Mouse (Mus musculus) hematopoietic stem cell, adult 5-6 weeks (primary cell): ENCODE measurements around the gene Aimp2. TPM values are rescaled to one million over a fixed set of nuclear protein-coding genes. Genes with fewer than 3 reads are reported as not detected.

Source experiments
- ATAC-seq, 2 experiments: fragments of 125-278 bp in 1 of 2; replicated peaks in 1 of 2; 2 replicates each; pipeline ENCODE4 v1.8.0; 2016 to 2017; ENCODE audit warnings: inconsistent platforms in 2 of 2, mild to moderate bottlenecking in 2 of 2, moderate number of reproducible peaks in 2 of 2, low read depth in 1 of 2, moderate TSS enrichment in 1 of 2; ENCODE audit not compliant: low FRiP score in 2 of 2, poor library complexity in 2 of 2, severe bottlenecking in 2 of 2, insufficient read depth in 1 of 2, low TSS enrichment in 1 of 2
- total RNA-seq: library from RNA; stranded (forward); fragments of 172-1452, 232-1000 nt; gene quantifications from 2 replicates; pipeline ENCODE4 v1.2.3, GENCODE M21; 2017

The Aimp2 gene
- total RNA-seq, 1 experiment from 2014 or later = 100 TPM

- ATAC-seq = no peak
Measured at GRCm38 (mm10) chr5:143916221-143916620, 6.6 kb upstream of the Aimp2 start.

GRCm38 (mm10) chr5:143908926-143909325, 721 bp downstream of the Aimp2 start:
- ATAC-seq = no peak

- ATAC-seq = no peak
Measured at GRCm38 (mm10) chr5:143906429-143906828, 3.2 kb downstream of the Aimp2 start.

GRCm38 (mm10) chr5:143903813-143904212, 5.8 kb downstream of the Aimp2 start:
- ATAC-seq = no peak

- no peak for ATAC-seq
Measured at GRCm38 (mm10) chr5:143902111-143902510, 7.5 kb downstream of the Aimp2 start.

GRCm38 (mm10) chr5:143897635-143898330, 11.9 kb downstream of the Aimp2 start, which contains the start of gene Ankrd61:
Gene Ankrd61 (minus strand): TSS chr5:143897685.
- ATAC-seq = no peak

- ATAC-seq = peak; percentile 98 to 99
Measured at GRCm38 (mm10) chr5:143893396-143893795, 16.3 kb downstream of the Aimp2 start.

- no peak for ATAC-seq
Measured at GRCm38 (mm10) chr5:143892255-143892886, 17.3 kb downstream of the Aimp2 start.

- no peak for ATAC-seq
Measured at GRCm38 (mm10) chr5:143890741-143891140, 18.9 kb downstream of the Aimp2 start.

- ATAC-seq = no peak
Measured at GRCm38 (mm10) chr5:143885274-143885673, 24.4 kb downstream of the Aimp2 start.

- 0 out of 4 replicates have a peak, but pooled peaks of 1 of the 2 experiments have one; percentile 27 for ATAC-seq
Measured at GRCm38 (mm10) chr5:143874571-143874970, 35.1 kb downstream of the Aimp2 start.

GRCm38 (mm10) chr5:143871547-143872169, 38.0 kb downstream of the Aimp2 start:
- no peak for ATAC-seq

Other genes starting within 250 kb of the Aimp2 start
- gene Usp42, start 177.6 kb downstream of the Aimp2 start, total RNA-seq = 13.1 and 28.9 TPM in 2 replicates
- gene Eif2ak1, start 92.1 kb downstream of the Aimp2 start, total RNA-seq = 30.9 and 34.7 TPM in 2 replicates
- gene Ankrd61, start 12.2 kb downstream of the Aimp2 start, total RNA-seq = 0.40 TPM in 1 of 2 replicates, not detected in the other
- 42.2 and 48.9 TPM in 2 replicates for gene Pms2, start 117 bp upstream of the Aimp2 start, total RNA-seq
- gene Gm42421, start 18.3 kb upstream of the Aimp2 start, total RNA-seq = not detected in 2 replicates
- gene Rsph10b, start 23.2 kb upstream of the Aimp2 start, total RNA-seq = not detected in 2 replicates
- 80.4 and 105 TPM in 2 replicates for gene Ccz1, start 105.0 kb upstream of the Aimp2 start, total RNA-seq
- gene Ocm, start 116.8 kb upstream of the Aimp2 start, total RNA-seq = not detected in 2 replicates
- 13.7 and 14.6 TPM in 2 replicates for gene Lmtk2, start 190.6 kb upstream of the Aimp2 start, total RNA-seq